Mouse (Mus musculus): Measurements from ENCODE around the gene Mroh2a.

DNA sequence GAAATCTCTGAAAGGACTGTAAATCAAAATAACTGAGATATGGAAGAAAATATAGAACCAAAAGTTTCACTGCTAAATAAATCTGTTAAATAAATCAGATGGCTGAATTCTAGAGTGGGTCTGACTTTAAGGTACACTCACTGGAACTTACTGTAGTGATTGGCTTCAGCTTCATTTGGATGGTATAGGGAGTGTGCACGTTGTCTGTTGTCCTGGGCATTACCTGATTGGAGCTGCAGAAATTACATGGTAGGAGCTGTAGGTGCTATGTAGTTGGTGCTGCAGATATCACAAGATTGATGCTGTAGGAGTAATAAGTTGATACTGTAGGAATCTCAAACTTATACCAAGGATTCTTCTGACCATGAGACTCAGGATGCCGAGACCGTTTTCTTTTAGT is 83.6 kb downstream of the Mroh2a start:
- TF ChIP-seq CTCF (IDR thresholded peaks at IDR 0.05; ENCODE audit: control insufficient read depth, insufficient read depth, low read length) (no peak), POLR2A (IDR thresholded peaks at IDR 0.05; ENCODE audit: borderline replicate concordance, control insufficient read depth, low read depth, low read length) (no peak)
